Mouse (Mus musculus): ENCODE results near the gene Wnk2. TPM values are rescaled to one million over a fixed set of nuclear protein-coding genes. Genes with fewer than 3 reads are reported as not detected.

Wnk2 gene
- polyA plus RNA-seq, 1 experiment from 2014 or later = 19.0 TPM

DNA sequence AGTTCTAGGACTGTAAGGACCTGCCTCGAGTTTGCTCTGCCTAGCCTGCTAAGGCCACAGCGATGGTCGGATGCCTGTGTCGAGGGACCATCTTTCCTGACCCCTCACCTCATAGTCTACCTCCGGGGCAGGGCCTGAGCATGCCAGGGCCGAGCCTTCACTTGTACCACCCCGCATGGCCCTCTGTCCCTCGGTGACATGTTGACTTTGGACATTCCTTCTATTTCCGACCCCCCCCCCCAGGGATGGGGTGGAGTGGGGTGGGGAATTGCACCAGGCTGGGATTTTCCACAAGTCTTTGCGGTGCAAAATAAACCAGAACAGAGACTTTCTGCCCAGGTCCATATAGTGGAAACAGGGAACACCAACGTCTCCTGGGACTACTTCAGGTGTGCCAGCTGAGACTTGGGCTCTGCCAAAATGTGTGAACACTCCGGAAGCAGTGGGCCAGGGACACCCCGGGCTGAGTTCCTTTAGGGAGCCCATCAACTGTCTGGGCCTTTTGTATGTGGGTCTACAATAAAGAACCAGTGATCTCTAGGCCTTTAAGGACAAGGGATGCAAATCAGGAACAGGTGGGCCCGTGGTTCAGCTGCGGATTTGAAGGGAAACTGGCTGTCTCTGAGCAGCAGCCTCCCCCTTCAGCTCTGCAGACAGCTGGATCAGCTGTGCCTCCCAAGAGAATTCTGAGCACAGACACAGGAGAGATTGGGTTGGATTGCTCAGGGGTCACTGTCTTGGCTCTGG lies 40.6 kb upstream of the Wnk2 start:
- WGBS = 22% methylated on average over 15 of the region's 15 CpGs
- Histone ChIP-seq H3K36me3 (no peaks in the 10 kb centered on the region), H3K4me1 (peaks cover 38% of the 10 kb centered on the region), H3K4me2 (peak overlapping the region; percentile 99), H3K9me3 (replicated peaks) (no peaks in the 10 kb centered on the region), H3K4me3 (replicated peaks) (peak overlapping the region; percentile 84), H3K27me3 (replicated peaks) (no peaks in the 10 kb centered on the region), H3K27ac (replicated peaks) (peak overlapping the region; percentile 63; the same call in 1 of the 2 replicates), H3K9ac (replicated peaks) (peak overlapping the region; percentile 70)
- peak; percentile 28 for ATAC-seq (ENCODE audit: low FRiP score)

GRCm38 (mm10) chr13:49187288-49188218 lies 39.7 kb upstream of the Wnk2 start, which contains the start of gene Ninj1:
TSS of gene Ninj1 (plus strand) at chr13:49187485.
- Histone ChIP-seq H3K27me3 (replicated peaks) (no peaks in the 10 kb centered on the region), H3K4me2 (peak within 1 kb of the TSS; percentile 99), H3K4me1 (peaks cover 37% of the 10 kb centered on the region), H3K27ac (replicated peaks) (peak within 1 kb of the TSS; percentile 63), H3K9ac (replicated peaks) (peak within 1 kb of the TSS; percentile 70), H3K36me3 (no peaks in the 10 kb centered on the region), H3K9me3 (replicated peaks) (no peaks in the 10 kb centered on the region), H3K4me3 (replicated peaks) (peak within 1 kb of the TSS; percentile 84)
- ATAC-seq (ENCODE audit: low FRiP score) = peak; percentile 93
- under 1% methylated on average over 71 of the region's 87 CpGs for WGBS

GRCm38 (mm10) chr13:49186798-49187287 lies 39.0 kb upstream of the Wnk2 start:
- Histone ChIP-seq H3K27ac (replicated peaks) (peak overlapping the region; percentile 45; the same call in 1 of the 2 replicates), H3K9ac (replicated peaks) (peak overlapping the region; percentile 70), H3K9me3 (replicated peaks) (no peaks in the 10 kb centered on the region), H3K4me3 (replicated peaks) (peak overlapping the region; percentile 84), H3K36me3 (no peaks in the 10 kb centered on the region), H3K4me1 (peaks cover 35% of the 10 kb centered on the region), H3K4me2 (peak overlapping the region; percentile 99), H3K27me3 (replicated peaks) (no peaks in the 10 kb centered on the region)
- 20% methylated on average over 11 of the region's 11 CpGs for WGBS
- peak; percentile 6 for ATAC-seq (ENCODE audit: low FRiP score)

DNA sequence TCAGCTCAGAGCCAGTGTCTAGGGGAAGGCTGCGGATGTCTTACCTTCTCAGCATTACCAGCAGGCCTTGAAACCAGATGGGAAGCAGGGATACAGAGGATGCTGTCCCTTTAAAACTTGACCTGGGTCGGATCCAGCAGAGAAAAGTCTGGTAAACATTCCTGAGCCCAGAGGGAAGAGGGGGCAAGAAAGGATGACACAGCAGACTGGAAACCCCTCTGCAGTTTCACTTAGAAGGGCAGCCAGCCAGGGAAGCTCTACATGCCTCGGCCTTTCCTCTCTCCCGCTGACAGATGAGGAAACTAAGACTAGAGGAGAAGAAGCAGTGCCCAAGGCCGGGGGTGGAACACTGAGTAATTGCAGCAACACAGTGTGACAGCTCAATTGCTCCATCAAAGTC lies 35.8 kb upstream of the Wnk2 start:
- WGBS = 58% methylated on average over 5 of the region's 5 CpGs
- no peak for ATAC-seq (ENCODE audit: low FRiP score)
- H3K9me3 ChIP-seq (replicated peaks) = no peaks in the 10 kb centered on the region

GRCm38 (mm10) chr13:49183161-49183560 lies 35.3 kb upstream of the Wnk2 start:
- Histone ChIP-seq H3K4me2 (no peak overlapping the region), H3K27me3 (replicated peaks) (no peaks in the 10 kb centered on the region), H3K4me3 (replicated peaks) (no peak overlapping the region), H3K9ac (replicated peaks) (0 out of 2 replicates have a peak overlapping the region, but pooled peaks have one; percentile 20), H3K9me3 (replicated peaks) (no peaks in the 10 kb centered on the region), H3K27ac (replicated peaks) (no peak overlapping the region), H3K36me3 (no peaks in the 10 kb centered on the region), H3K4me1 (peaks cover 24% of the 10 kb centered on the region)
- no peak for ATAC-seq (ENCODE audit: low FRiP score)
- WGBS = 52% methylated on average over 5 of the region's 5 CpGs

More for the DNA sequence above, 35.8 kb upstream of the Wnk2 start:
- Histone ChIP-seq H3K27me3 (replicated peaks) (no peaks in the 10 kb centered on the region), H3K9ac (replicated peaks) (no peak overlapping the region), H3K4me2 (no peak overlapping the region), H3K4me3 (replicated peaks) (no peak overlapping the region), H3K4me1 (peaks cover 28% of the 10 kb centered on the region), H3K36me3 (no peaks in the 10 kb centered on the region), H3K27ac (replicated peaks) (no peak overlapping the region)

GRCm38 (mm10) chr13:49181411-49181984 lies 33.7 kb upstream of the Wnk2 start:
- no peaks in the 10 kb centered on the region for H3K27me3 ChIP-seq (replicated peaks)
- no peaks in the 10 kb centered on the region for H3K9me3 ChIP-seq (replicated peaks)
- H3K27ac ChIP-seq (replicated peaks) = no peak overlapping the region
- H3K4me3 ChIP-seq (replicated peaks) = no peak overlapping the region
- no peak overlapping the region for H3K9ac ChIP-seq (replicated peaks)
- H3K36me3 ChIP-seq = no peaks in the 10 kb centered on the region
- WGBS = 92% methylated on average over 3 of the region's 3 CpGs
- no peak overlapping the region for H3K4me2 ChIP-seq
- no peak for ATAC-seq (ENCODE audit: low FRiP score)
- peaks cover 9% of the 10 kb centered on the region for H3K4me1 ChIP-seq

GRCm38 (mm10) chr13:49180691-49181090 lies 32.9 kb upstream of the Wnk2 start:
- WGBS = 67% methylated on average over 1 of the region's 1 CpGs

DNA sequence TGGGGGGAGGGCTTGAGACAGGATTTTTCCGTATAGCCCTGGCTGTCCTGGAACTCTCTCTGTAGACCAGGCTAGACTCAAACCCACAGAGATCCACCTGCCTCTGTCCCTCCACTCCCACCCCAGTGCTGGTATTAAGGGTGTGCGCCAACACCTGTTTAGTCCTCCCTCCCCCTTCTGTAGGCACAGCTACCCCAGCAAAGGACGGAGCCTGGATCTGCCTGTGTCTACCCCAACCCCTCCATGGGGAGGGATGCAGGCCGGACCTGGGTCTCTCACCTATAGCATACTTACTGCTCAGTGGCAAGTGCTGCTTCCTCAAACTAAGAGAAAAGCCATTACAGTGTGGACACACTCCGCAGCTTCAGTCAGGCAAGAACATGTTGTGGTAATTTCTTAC lies 32.5 kb upstream of the Wnk2 start:
- no peak overlapping the region for H3K27ac ChIP-seq (replicated peaks)
- H3K27me3 ChIP-seq (replicated peaks) = no peaks in the 10 kb centered on the region
- no peak overlapping the region for H3K4me3 ChIP-seq (replicated peaks)
- no peaks in the 10 kb centered on the region for H3K36me3 ChIP-seq
- H3K4me1 ChIP-seq = peaks cover 9% of the 10 kb centered on the region
- ATAC-seq (ENCODE audit: low FRiP score) = no peak
- WGBS = 92% methylated on average over 5 of the region's 5 CpGs
- no peaks in the 10 kb centered on the region for H3K9me3 ChIP-seq (replicated peaks)
- H3K9ac ChIP-seq (replicated peaks) = no peak overlapping the region
- no peak overlapping the region for H3K4me2 ChIP-seq

More at GRCm38 (mm10) chr13:49180691-49181090, 32.9 kb upstream of the Wnk2 start:
- no peak overlapping the region for H3K9ac ChIP-seq (replicated peaks)
- H3K4me3 ChIP-seq (replicated peaks) = no peak overlapping the region
- peaks cover 9% of the 10 kb centered on the region for H3K4me1 ChIP-seq
- no peaks in the 10 kb centered on the region for H3K27me3 ChIP-seq (replicated peaks)
- ATAC-seq (ENCODE audit: low FRiP score) = no peak
- no peak overlapping the region for H3K27ac ChIP-seq (replicated peaks)
- no peaks in the 10 kb centered on the region for H3K36me3 ChIP-seq
- H3K9me3 ChIP-seq (replicated peaks) = no peaks in the 10 kb centered on the region
- no peak overlapping the region for H3K4me2 ChIP-seq

DNA sequence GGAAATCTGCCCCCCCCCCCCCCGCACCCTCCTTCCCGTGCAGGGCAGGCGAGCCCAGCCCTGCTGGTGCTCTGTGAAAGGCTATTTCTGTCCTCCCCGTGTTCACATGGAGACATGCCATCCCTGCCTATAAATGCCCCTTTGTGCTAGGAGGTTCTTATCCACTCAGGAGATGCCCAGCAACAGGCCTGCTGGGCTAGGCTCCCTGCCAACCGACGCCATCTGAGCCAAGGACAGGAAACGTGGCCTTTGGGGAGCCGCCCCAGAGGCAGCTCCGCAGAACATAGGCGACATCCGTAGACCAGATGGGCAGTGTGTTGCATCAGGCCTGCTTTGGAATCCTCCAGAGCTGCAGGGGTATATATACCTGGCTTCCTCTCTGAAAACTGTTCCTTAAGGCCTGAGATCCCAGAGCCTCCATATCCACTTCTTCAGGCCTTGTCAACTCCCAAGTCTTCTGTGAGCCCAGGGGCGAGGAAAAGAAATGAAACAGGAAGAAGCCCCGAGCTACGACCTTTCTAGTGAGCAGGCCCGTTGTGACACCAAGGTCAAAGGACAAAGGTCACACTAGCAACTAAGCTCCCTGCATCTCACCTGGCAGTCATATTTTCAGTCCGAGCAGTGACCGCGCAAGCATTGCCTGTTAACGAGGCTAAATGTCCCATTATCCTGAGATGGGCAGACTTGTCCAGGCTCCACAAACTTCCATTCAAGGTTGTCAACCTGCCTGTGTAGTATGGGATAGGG lies 31.2 kb upstream of the Wnk2 start:
- H3K9ac ChIP-seq (replicated peaks) = no peak overlapping the region
- no peaks in the 10 kb centered on the region for H3K36me3 ChIP-seq
- H3K4me3 ChIP-seq (replicated peaks) = no peak overlapping the region
- WGBS = 59% methylated on average over 19 of the region's 19 CpGs
- ATAC-seq (ENCODE audit: low FRiP score) = peak; percentile 88
- no peaks in the 10 kb centered on the region for H3K9me3 ChIP-seq (replicated peaks)
- H3K27ac ChIP-seq (replicated peaks) = no peak overlapping the region; the same call in 1 of the 2 replicates
- no peak overlapping the region for H3K4me2 ChIP-seq
- peaks cover 9% of the 10 kb centered on the region for H3K4me1 ChIP-seq
- no peaks in the 10 kb centered on the region for H3K27me3 ChIP-seq (replicated peaks)

GRCm38 (mm10) chr13:49175509-49175908 lies 27.7 kb upstream of the Wnk2 start:
- Histone ChIP-seq H3K27me3 (replicated peaks) (0 out of 2 replicates have a peak, but pooled peaks cover 3% of the 10 kb centered on the region), H3K27ac (replicated peaks) (no peak overlapping the region), H3K36me3 (no peaks in the 10 kb centered on the region), H3K4me2 (no peak overlapping the region), H3K9me3 (replicated peaks) (no peaks in the 10 kb centered on the region), H3K4me1 (peaks cover 12% of the 10 kb centered on the region), H3K9ac (replicated peaks) (no peak overlapping the region), H3K4me3 (replicated peaks) (no peak overlapping the region)
- WGBS = 85% methylated on average over 10 of the region's 10 CpGs
- no peak for ATAC-seq (ENCODE audit: low FRiP score)
